Mouse (Mus musculus): ENCODE data around the gene Mfrp.
A peak's percentile ranks its signal among the peaks of the same experiment; 100 is the strongest.

Mfrp gene

DNA sequence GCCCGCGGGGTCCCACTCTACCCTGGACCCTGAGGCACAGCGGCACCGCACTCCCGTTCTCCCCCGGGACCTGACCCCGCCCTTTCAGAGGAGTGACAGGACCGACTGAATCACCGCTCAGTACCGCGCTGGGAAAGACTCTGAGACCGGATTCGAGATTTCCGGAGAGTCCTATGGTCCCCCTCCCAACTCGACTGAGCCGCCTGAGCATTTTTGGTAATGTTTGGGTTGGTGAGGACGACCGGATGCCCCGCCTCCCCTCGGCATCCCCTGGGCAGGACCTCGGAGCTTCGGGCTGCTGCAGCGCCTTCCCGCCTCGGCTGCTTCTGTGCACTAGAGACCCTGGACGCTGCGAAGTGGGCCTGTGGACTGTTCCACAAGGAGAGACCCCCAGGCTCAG is 28.5 kb downstream of the Mfrp start:
- peak; percentile 70 to 73 for DNase-seq (ENCODE audit: low spot score in 2 of 2)

DNA sequence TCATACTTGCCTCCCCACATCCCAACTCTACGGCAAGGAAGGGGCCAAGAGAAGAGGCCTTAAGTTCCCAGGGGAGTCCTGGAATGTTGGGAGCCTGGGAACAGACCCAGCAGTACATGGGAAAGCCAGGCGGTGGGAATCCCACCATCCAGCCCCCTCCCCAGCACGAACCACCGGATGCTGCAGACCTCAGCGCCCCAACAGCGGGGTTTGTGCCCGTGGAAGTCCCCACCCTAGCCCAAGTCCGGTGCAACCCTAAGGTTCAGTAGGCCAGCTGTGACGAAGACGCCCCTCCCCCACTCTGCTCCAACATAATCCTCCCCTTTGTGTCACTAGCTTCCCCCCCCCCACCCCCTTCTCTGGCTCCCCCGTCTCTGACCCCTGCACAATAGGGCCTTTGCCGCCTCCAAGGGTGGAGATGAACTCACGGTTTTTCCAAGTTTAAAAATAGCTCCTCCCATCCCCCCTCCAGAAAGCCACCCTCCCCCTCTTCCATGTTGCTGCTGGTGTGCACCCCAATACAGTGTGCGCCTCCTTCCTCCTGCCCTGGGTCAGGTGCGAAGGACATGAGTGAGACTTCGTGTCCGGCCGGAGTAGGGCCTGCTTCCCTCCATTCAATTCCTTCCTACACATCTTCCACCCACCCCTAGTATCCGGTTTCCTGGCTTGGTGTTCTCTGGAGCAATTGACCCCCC is 29.2 kb downstream of the Mfrp start:
- DNase-seq (ENCODE audit: low spot score in 2 of 2), result peak; percentile 32 to 42

DNA sequence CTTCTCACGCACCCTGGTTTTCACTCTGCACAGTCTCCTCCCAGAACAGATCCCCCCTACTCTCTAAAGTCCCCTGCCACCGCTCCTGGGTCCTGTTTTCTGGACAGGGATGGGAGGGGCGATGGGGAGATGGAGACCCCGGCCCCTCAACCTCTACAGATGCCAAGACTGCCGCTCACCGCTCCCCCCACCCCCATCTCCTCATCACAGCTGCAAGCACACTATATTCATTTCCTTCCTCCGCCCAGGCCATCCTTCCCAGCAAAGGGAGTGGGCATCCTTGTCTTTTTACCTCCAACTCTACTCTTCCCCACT is 29.7 kb downstream of the Mfrp start:
- no peak for DNase-seq (ENCODE audit: low spot score in 2 of 2)

DNA sequence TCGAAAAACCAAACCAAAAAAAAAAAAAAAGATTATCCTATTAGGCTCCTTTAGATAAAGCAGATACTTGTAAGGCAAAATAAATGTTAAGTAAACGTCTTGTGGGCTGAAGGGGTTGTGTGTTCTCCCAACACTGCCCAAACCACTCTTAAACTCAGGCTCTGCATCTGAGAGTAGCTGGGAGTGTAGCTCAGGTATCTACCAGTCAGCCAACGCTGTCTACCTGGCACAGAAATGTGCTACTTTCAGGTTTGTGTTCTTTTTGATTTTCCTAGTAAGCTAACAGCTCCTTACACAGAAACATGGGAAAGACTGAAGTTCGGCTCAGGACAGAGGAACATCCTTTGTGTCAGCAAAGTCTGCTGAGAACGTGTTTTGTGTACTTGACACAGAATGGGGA is 30.7 kb downstream of the Mfrp start:
- DNase-seq (ENCODE audit: low spot score in 2 of 2), result no peak

DNA sequence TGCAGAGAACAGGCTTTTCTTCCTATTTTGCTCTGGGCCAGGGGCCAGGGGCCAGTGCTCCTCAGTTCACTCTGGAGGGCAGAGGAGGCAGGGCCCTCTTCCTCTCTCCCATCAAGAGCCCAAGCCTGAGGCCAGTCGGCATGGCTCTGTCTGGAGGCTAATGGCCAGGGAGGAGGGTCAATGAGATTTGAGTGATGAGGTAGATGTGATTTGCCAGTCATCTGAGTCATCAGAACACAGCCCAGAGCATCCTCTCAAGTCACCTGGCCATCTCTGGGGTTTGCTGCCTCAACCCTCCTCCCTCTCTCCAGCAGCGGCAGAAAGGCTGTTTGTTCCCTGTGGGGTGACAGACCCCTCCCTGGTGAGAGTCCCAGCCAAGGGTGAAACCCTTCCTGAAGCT is 31.8 kb downstream of the Mfrp start:
- no peak for DNase-seq (ENCODE audit: low spot score in 2 of 2)

DNA sequence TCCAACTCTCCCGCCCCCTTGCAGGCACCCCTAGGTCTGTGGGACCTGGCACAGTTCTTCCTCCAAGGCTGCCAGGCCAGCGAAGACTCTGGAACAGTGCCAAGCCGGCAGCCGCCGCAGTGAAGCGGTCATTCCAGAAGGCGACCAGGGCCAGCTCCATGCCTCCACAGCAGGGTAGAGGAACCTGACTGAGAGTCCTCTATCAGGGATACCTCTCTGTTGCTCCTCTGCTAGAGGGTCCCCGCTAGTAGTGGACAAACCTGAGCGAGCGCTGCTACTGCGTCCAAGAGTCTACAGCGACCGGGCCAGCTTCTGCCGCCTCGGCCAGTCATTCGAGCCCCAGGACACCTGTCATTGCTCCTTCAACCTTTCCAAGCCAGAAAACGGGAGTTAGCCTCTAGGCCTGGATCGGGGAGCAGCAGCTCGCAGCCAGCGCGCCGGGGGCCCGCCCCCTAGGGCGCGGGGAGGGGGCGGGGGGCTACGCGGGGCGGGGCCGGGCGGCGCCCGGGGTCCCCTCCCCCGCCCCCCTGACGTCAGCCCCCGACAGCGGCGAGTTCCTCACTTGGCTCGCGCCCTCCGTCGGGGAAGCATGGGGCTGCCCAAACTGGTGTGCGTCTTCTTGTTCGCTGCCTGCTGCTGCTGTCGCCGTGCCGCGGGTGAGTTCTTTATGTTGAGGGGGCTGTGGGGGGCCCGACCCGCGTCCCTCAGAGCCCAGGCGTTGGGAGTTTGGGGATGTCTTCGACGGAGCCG is 32.7 kb downstream of the Mfrp start, which contains the start of gene Mcam:
TSS of gene Mcam (plus strand) at position 369 of the 750 bp plus-strand sequence.
- DNase-seq (ENCODE audit: low spot score in 2 of 2), result no peak

DNA sequence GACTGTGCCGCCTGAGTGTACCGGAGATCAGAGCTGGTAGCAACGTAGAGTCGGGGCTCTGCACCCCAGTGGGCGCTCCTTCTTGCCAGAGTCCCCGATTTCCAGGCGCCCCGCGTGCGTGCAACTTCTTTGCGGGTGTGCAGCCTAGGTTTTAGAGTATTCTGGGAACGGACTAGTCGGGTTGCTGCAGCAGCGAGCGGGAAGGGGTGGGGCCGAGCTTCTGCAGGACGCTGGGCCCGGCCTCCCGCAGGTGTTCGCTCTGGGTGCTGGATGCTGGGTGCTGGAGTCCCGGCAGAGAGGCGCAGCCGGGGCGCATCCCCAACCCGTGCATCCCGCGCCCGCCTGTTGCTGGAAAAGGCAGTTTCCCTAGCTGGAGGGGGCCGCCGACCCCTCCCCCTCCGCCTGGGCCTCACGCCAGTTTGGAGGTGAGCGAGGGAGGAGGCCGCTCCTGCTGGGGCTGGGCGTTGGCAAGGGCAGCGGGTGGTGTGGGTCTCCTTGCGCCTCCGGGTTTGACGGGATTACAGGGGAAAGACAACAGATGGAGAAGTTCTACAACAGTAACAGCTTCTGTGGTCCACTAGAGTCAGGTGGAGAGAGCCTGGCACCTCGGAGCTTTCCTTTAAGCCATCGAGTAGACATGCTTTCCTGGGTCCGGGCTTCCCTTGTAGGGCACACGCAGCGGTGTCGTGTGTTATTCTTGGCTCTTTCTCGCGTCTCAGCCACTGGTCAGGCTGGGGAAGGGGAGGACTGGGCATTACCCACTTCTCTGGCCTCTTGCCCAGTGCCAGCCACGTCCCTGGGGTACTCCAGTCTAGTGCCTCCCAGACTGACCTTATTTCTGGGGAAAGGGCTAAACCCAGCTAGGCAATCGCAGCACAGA is 33.6 kb downstream of the Mfrp start:
- DNase-seq (ENCODE audit: low spot score in 2 of 2), result no peak

DNA sequence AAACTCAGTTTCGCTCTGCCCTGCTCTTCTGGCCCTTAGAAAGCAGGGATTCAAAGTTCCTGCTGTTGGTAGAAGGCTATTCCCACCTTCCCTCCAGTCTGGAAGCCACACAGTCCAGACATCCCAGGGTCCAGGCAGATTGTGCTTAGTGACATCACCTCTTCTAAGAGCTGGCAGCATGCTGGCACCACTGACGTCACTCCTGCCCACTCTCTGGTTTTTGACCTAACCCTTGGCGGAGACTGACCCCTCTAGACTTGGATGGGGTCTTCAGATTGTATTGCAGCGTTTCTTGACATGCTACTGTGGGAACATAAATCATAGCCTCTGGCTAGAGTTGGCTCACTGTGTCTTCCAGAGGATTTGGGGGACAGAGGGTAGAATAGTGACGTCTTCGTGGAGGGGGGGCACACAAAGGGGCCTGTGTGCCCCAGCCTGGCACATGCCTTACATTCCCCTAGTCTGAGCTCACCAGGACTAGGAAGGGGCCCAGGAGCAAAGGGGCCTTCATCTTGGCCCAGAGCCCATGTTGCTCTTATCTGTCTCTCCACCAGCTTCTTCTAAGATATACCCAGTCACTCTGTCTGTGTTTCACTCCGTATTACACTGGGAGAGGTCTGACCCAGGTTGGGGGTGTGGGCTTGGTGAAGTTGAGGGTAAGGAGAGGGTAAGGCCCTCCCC is 34.3 kb downstream of the Mfrp start:
- no peak for DNase-seq (ENCODE audit: low spot score in 2 of 2)

DNA sequence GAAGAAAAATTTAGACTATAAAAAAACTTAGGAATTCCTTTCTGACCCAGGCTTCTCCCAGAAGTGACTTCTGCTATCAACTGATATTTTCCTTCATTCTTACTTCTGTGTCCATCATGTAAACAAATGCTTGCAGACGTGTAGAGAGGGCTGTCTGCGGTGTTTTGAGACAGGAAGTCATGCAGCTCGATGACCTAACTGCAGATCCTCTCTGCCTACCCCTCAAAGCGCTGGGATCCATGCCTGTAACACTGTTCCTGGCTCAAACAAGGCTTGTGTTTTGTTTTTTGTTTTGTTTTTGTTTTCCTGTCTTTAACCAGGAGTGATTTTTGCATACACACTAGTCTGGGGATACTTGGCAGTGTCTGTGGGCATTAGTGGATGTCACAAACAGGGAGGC is 36.3 kb downstream of the Mfrp start:
- DNase-seq (ENCODE audit: low spot score in 2 of 2), result peak in 1 of 2 experiments; percentile 49

DNA sequence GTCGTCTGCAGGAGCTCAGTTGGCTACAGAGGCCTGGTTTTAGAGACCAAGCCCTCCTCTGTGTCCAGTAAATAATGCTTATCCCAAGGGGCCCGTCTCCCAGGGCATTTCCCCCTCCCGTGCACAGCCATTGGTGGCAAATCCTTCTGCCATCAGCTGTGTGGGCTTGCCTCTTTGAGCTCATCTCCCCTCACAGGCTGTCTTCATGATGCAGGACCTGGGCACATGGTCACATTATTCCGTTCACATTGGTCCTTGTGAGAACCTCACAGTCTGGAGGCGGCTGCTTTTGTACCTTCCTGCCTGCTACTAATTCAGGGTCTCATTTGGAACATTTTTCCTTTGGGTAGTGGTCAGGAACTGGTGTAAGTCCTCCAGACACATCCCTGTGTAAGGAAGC is 40.4 kb downstream of the Mfrp start:
- no peak for DNase-seq (ENCODE audit: low spot score in 2 of 2)

DNA sequence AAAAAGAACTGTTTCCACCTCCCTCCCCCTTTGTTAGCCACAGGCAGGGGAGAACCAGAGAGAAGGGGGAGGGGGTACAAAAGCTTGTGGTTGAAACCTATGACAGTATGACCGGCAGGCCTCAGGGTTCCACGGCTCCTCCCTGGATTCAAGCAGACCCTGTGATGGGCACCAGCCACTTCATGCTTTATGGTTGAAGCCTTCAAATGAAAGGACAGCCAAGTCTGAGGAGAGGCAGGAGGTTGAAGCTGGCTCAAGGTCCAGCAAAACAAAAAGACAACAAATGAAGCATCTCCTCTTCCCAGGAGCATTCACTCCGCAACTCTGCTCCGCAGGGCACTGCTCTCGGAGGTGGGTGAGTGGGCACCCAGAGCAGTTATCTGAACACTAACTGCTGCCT is 41.9 kb downstream of the Mfrp start:
- DNase-seq (ENCODE audit: low spot score in 2 of 2), result no peak

DNA sequence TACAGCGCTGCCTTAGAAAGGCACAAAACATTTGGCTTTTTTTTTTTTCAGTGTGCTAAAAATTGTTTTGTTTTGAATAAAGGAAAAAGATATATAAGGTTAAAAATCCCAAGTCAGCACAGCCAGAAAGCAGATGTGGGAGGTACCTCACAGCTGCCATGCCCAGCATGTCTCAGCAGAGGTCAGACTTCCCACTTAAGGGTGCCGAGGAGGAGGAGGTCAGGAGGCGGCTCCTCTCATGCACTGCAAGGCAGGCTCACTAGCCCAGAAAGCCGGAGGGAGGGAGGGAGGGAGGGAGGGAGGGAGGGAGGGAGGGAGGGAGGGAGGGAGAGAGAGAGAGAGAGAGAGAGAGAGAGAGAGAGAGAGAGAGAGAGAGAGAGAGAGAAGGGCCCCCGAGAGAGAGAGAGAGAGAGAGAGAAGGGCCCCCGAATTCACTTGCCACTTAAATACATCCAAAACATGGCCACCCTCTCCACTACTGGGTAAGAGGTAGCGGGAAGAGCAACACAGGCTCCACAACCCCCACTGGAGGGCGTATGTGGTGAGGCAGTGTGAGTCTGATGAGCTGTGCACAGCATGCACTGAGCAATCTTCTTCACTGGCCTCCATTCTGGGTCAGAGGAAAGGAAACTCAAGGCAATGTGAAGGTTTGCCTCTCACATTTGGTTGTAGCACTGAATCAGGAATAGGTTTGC is 42.6 kb downstream of the Mfrp start:
- no peak for DNase-seq (ENCODE audit: low spot score in 2 of 2)

DNA sequence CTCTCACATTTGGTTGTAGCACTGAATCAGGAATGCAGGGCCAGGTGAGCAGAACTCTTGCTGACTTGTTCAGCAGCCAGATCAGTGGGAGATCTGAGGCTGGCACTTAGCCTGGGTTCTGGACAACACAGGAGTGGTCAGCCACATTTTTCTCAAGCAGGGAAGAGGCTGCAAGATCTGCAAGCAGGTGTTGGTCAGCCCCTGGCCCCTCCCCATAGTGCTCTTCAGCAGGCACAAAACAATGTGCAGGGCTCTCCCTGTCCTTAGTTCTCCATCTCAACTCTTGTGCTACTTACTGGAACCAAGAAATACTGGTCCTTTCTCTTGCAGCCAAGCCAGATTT is 43.2 kb downstream of the Mfrp start:
- no peak for DNase-seq (ENCODE audit: low spot score in 2 of 2)

DNA sequence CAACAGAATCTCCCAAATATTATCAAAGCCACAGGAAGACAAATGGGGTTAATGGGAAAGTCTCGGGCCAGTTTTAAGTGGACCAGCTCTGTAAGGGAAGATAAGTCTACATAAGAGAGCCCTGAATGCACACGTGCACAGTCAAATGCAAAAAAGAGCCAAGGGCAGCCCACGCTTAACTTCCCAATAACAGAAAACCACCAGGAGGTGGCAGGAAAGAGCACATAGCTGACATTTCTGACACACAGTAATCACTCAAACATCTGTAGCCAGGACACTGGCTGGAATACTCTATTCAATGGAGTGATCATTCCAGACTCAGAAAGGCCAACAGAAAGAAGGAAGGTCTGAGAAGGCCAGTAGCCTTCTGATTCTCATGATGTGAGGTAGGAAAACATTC is 45.8 kb downstream of the Mfrp start:
- DNase-seq (ENCODE audit: low spot score in 2 of 2), result no peak
